Mouse (Mus musculus) layer of hippocampus, adult 2 months (tissue): ENCODE data around the gene Ctnna2. TPM values are rescaled to one million over a fixed set of nuclear protein-coding genes. Genes with fewer than 3 reads are reported as not detected.

Experiments used
- DNase-seq, 2 experiments: peaks; one replicate each; pipeline ENCODE4 v3.0.0; 2022; ENCODE audit warnings: low spot score in 2 of 2
- H3K27ac ChIP-seq: fragments of 200-600 bp; 2 replicates; pipeline ENCODE4 v1.8.1; 2022
- H3K4me3 ChIP-seq: fragments of 200-600 bp; 2 replicates; pipeline ENCODE4 v1.8.1; 2022; ENCODE audit warnings: mild to moderate bottlenecking
- CTCF ChIP-seq: fragments of 200-600 bp; conservative IDR thresholded peaks from 2 replicates; pipeline ENCODE4 v1.8.1; 2022; ENCODE audit warnings: antibody characterized with exemption, mild to moderate bottlenecking, moderate library complexity
- total RNA-seq, 2 experiments: library from RNA; stranded (reverse); gene quantifications; 2 replicates each; pipeline ENCODE4 v1.2.3; 2021

Ctnna2 gene
- total RNA-seq, 2 experiments from 2014 or later: 91.4 to 91.7 TPM

DNA sequence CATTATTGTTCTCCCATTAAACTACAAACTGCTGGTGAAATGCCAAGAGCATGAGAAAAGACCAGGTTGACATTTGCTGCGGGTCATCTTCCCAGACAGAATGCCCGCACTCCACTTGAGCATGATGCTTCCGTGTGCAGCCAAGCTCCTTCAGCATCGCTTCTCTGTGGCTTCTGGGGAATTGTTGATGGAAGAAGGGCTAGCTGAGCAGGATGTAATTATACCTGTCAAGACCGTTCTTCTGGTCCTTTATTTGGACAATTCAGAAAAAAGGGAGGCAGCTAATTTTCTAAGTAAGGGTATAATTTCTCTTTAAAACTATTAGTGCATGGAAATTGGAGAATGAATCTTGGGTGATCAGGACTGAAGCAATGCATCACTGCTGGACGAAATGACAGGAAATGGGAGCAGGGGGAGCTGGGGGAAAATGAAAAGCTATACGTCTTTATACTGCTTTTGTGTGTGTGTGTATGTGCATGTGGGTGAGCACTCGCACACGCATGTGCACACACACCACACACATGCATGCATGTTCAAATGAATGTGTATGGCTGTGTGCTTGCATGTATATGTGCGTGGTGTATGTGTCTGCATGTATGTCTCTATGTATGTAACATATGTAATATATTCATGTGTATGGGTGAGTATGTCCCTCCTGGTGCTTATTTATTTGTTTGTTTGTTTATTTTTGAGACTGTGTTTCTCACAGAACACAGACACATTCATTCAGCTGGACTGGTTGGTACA lies 211.0 kb downstream of the Ctnna2 start:
- no peak overlapping the region for H3K4me3 ChIP-seq
- no peak for DNase-seq
- TF ChIP-seq CTCF: no peak

DNA sequence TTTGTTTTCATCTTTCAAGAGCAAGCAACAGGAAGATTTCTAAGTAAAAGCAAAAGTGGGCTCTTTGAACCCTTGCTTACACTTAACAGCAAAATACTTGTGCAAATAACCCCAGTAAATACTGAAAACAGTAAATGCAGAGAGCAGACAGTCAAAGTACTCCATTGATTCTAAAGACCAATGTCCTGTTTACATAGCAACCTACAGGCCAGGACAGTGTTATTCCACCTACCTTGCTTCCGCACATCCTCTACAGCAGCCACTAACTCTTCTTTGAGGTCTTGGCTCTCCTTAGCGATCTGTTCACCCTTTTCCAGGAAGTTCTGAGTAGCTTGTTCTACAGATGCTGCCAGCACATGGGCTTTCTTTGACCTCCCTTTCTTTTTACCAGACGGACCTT lies 221.3 kb downstream of the Ctnna2 start:
- DNase-seq: no peak
- Histone ChIP-seq H3K4me3 (no peak overlapping the region), H3K27ac (no peak overlapping the region)
- no peak for TF ChIP-seq CTCF

More for the DNA sequence above, 211.0 kb downstream of the Ctnna2 start:
- H3K27ac ChIP-seq: no peak overlapping the region

DNA sequence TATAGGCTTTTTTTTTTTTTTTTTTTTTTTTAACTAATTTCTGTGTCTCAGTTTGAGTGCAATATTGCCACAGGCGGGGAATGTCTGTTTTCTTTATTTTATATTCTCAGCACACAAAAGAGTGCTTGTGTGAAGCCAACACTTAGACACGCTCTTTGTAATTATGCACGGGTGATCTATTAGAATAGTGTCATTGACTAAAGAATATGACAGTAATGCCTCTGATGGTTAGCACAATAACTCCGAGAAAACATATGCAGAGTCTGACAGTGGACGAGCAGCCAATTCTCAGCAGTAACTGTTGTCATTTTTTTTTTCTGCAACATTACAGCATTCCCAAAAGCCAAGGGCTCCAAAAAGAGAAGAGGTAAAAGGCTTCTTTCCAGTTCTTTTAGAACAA lies 234.1 kb downstream of the Ctnna2 start:
- DNase-seq: no peak
- H3K27ac ChIP-seq: no peak overlapping the region
- H3K4me3 ChIP-seq: no peak overlapping the region
- no peak for TF ChIP-seq CTCF

DNA sequence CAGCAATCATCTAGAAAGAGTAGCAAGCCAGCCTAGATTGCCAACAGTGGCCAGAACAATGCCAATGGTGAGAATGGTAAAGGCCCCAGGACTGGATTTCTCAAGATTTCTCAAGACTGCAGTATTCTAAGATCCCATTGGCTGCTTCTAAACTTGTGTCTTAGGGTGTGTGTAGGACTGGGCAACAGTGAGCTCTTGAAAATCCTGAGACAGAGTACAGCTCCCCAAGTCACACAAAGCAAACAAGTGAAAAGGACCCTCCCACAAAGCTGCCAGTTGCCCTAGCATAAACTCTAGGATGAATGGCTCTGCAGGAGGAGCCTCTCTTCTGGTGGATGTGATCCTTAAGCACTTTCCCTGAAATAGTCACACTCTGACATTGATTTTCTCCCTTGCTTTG lies 235.8 kb downstream of the Ctnna2 start:
- no peak for DNase-seq
- Histone ChIP-seq H3K27ac (no peak overlapping the region), H3K4me3 (no peak overlapping the region)
- no peak for TF ChIP-seq CTCF

DNA sequence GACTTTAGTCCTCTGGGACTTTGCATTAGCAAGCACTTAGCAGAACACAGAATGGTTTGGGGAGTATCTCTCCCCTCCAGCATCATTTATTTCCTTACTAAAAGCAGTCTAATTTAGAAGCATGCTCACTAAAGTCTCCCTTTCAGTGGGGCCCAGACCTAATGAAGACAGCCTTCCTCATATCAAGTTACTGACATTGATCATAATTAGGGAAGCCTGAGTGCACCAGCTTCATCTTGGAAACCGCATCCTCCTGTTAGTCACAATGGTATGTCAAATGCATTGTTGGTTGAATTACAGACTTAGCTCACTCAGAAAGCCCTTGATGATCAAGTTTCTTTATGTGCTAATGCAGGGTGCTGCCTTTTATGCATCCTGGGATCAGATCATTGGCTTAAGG lies 236.5 kb downstream of the Ctnna2 start:
- TF ChIP-seq CTCF: no peak

DNA sequence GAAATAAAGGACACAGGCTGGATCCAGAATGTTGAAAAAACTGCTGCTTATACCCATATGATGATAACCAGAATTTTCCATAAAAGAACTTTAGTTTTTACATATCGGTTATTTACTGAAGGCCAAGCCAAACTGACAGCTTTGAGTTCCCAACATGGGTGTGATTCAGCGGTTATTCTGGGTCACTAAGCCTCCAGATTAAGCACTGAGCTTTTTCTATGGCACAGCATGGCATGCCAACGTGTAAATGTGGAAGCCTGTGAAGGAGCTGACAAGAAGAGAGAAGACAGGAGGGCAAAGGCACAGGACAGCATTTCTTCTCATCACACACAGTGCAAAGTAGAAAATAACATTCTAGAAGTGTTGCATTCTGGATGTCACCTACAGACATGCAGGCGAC lies 240.9 kb downstream of the Ctnna2 start:
- Histone ChIP-seq H3K27ac (peak overlapping the region; percentile 12; the same call in 1 of the 2 replicates), H3K4me3 (no peak overlapping the region)
- no peak for DNase-seq
- no peak for TF ChIP-seq CTCF

More for the DNA sequence above, 236.5 kb downstream of the Ctnna2 start:
- Histone ChIP-seq H3K4me3 (no peak overlapping the region), H3K27ac (no peak overlapping the region)
- DNase-seq: no peak

DNA sequence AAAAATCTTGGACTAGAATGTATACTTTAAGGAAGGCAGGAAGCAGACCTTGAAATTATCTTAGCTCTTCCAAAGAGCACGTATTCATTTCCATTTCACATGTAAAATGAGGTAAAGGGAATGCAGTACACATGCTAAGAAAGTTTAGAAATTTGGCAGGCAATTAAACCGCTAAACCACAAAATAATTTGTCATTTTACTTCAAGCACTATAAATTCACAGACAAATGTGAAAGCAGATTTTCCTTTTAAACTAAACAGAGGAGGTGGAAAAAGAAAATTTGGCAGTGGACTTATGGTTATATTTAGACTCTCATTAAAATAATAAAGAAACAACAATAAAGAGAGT lies 254.6 kb downstream of the Ctnna2 start:
- no peak for TF ChIP-seq CTCF

DNA sequence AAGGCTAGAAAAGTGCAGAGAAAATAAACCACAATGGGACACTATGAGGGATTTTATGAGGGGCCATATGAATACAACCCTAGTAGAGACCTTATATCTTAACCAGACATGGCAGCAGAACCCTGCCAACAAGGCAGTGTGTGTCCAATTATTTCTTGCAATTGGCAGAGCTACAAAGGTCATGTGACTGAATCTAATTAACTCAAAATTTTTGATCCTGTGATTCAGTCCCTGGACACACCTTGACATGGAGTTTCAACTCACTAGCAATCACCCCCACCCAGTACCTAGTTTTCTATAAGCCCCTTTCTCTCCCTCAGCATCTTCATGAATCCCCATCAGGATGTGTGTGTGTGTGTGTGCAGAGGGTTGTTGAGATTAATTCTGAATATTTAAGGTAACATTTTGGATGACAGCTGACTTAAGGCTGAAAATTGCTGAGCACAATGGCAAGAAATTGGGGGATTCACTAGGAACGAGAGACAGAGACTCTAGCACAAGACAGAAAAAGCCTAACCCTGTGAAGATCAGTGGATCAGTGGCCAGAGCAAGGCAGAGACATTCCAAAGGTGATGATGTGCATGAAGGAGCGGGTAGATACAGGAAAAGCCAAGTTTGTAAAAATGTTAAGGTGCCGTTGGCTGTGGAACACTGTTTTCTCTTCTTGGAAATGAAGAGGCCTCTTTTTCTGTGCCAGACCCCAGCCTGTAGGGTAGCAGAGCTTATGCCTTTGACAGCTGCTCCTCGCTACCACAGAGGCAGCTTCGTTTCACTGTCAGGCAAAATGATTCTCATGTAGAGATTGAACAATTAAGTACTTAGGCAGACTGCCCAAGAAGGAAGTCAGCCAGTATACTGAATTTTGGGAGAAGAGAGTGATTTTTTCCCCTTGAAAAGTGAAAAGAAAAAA lies 255.2 kb downstream of the Ctnna2 start:
- no peak overlapping the region for H3K4me3 ChIP-seq
- DNase-seq: peak; percentile 18 to 26
- TF ChIP-seq CTCF: no peak
- peak overlapping the region; percentile 83 for H3K27ac ChIP-seq

More for the DNA sequence above, 254.6 kb downstream of the Ctnna2 start:
- H3K4me3 ChIP-seq: no peak overlapping the region
- DNase-seq: no peak
- H3K27ac ChIP-seq: peak overlapping the region; percentile 83

DNA sequence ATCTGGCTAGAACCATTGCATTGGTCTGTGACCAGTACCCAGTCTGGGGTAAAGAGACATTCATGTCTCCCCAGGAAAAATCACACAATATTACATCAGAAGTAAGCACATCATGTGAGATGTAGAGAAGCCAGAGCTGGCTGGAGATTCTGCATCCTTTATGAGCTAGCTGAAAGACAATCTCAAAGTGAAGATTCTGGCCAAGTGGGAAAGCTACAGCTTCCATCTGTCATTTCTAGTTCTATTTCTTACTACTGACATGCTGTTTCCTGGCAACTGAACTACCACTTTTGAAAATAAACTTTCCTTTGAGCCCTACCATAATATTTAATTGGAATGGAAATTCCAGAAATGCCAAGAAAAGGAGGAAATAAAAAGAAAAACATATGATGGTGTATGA lies 285.4 kb downstream of the Ctnna2 start:
- no peak for TF ChIP-seq CTCF
- DNase-seq: peak in 1 of 2 experiments; percentile 64
- Histone ChIP-seq H3K27ac (peak overlapping the region; percentile 51), H3K4me3 (no peak overlapping the region)

DNA sequence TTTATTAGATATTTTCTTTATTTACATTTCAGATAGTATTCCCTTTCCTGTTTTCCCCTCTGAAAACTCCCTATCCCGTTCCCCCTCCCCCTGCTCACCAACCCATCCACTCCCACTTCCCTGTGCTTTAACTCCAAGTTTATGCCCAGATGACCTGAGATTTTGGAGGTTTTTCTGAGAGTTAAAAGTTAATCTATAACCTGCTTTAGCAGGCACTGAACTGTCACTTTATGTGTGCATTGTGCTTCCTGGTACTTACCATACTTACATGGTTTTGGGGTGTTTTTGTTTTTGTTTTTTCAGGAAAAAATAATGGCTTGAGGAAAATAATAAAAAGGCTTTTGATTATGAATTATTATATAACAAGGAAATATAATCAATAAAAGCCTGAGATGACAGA lies 292.3 kb downstream of the Ctnna2 start:
- no peak overlapping the region for H3K4me3 ChIP-seq
- TF ChIP-seq CTCF: no peak
- H3K27ac ChIP-seq: no peak overlapping the region
- DNase-seq: no peak

DNA sequence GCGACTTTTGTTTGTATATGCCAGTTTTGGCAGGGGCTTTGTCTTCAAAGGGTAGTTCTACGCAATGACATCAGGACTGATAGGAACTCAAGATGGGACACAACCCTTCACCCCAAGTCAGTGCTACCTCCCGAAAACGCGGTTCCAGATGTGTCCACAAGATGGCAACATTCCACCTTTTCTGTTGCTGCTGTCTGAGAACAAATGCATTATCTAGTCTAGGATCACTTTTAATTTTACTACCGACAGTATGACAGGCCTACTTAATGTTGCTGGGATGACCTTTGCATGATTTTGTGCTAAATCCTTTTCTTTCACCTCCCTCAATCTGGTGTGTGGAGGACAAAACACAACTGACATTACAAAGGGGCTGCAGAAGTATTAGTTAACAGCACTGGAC lies 329.4 kb downstream of the Ctnna2 start:
- TF ChIP-seq CTCF: peak; percentile 87
- DNase-seq: peak; percentile 53 to 79
- H3K27ac ChIP-seq: no peak overlapping the region
- no peak overlapping the region for H3K4me3 ChIP-seq

DNA sequence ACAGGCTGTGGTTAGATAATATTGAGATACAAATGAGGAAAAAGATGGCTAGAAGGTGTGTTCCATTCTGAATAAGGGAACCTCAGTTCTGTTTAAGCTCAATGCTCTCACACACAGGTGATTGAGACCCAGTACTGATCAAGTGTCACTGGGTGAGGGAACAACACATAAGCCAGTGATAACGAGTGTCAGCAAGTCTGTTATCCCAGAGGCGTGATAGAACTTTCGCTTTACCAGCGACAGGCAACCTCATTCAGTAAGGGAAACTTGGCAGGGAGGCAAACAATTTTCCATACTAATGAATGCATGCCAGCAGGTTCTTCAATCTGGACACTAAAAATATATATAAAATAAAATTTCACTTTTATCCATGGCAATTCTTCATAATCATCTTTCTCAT lies 334.9 kb downstream of the Ctnna2 start:
- H3K27ac ChIP-seq: no peak overlapping the region
- no peak overlapping the region for H3K4me3 ChIP-seq
- no peak for TF ChIP-seq CTCF
- DNase-seq: peak in 1 of 2 experiments; percentile 31

DNA sequence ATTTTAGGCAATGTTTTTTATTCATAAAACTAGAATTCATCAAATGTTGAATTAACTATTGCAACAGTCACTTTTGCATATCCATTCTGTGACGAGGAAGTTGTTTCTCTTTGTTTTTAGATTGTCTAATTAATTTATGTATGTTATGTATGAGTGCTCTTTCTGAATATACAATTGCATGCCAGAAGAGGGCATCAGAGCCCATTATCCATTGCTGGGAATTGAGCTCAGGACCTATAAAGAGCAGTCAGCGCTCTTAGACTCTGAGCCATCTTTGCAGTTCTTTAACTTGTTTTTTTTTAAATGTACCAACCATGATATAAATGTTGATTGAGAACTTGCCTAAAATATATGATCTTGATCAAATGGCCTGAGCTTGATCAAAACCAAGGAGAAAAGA lies 340.7 kb downstream of the Ctnna2 start:
- TF ChIP-seq CTCF: peak; percentile 65
- peak in 1 of 2 experiments; percentile 9 for DNase-seq
- Histone ChIP-seq H3K27ac (no peak overlapping the region), H3K4me3 (no peak overlapping the region)

DNA sequence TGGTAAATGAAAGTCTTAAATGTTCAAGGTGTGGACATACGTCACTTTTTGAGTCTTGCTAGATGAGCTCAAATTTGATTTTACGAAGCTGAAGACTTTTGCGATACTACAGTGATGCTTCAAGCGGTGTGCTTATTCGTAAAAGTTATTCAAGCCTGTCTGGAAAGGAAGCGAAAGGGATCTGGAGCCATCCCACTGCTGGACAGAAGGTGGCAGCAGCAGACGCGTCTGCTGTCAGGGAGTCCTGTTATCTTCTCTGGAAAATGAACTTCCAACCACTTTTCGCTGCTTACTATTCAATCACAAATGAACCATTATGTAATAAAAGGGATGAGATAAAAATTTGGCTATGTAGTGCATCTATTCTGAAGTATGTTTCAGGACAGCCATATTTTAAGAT lies 345.5 kb downstream of the Ctnna2 start:
- TF ChIP-seq CTCF: peak; percentile 97
- Histone ChIP-seq H3K4me3 (no peak overlapping the region), H3K27ac (no peak overlapping the region)
- peak; percentile 70 to 76 for DNase-seq
